Comparison of ENCODE assay signal across 8 mouse cellular contexts in genomic region chr7:27384731-27385130, GRCm38 (mm10). TPM values are rescaled to one million over a fixed set of nuclear protein-coding genes. Genes with fewer than 3 reads are reported as not detected.
A peak's percentile ranks its signal among the peaks of the same experiment; 100 is the strongest.
DNase-seq lines count a peak whose midpoint lies in the region; ATAC-seq and TF ChIP-seq lines count a peak whose summit lies in the region.
"Had no signal": no experiment of that assay in that cellular context is flagged by ENCODE, and none has a peak within 500 bp of the region (broad histone marks: within the 10 kb centered on the region; RNA-seq: fewer than 3 reads in every experiment).

No protein-coding gene starts in this region.

- H3K27me3 ChIP-seq in MEL (ENCODE audit: control insufficient read depth in 1 of 2, insufficient read depth in 2 of 2, low read length in 2 of 2): no peaks in the 10 kb centered on the region
- no peaks in the 10 kb centered on the region for H3K27me3 ChIP-seq in kidney, adult 2 months (replicated peaks; ENCODE audit: control insufficient read depth, insufficient read depth, low read length)
- H3K27me3 ChIP-seq in lung, embryonic 14.5 days (ENCODE audit: insufficient read depth, low read length): 0 out of 2 replicates have a peak, but pooled peaks cover 2% of the 10 kb centered on the region
- no peaks in the 10 kb centered on the region for H3K27me3 ChIP-seq in splenic B cell, adult 2 months (ENCODE audit: control insufficient read depth, insufficient read depth, low read length, poor library complexity, severe bottlenecking)

- peak; percentile 52 for TF ChIP-seq RAD21 in MEL (IDR thresholded peaks at IDR 0.05; ENCODE audit: low read depth, low read length)

- no peak overlapping the region for H3K9ac ChIP-seq in MEL (ENCODE audit: control insufficient read depth, low read depth, low read length, poor library complexity, severe bottlenecking)
- no peak overlapping the region for H3K9ac ChIP-seq in lung, embryonic 14.5 days

- ATAC-seq in lung, embryonic 14.5 days (ENCODE audit: insufficient read depth): peak; percentile 58; the same call in 1 of the 2 replicates

- H3K4me1 ChIP-seq in MEL (ENCODE audit: control insufficient read depth in 1 of 2, insufficient read depth in 2 of 2, low read length in 2 of 2): peaks cover 5 to 33% of the 10 kb centered on the region in 2 experiments
- no peaks in the 10 kb centered on the region for H3K4me1 ChIP-seq in kidney, adult 2 months (ENCODE audit: control insufficient read depth, insufficient read depth, low read length)
- no peaks in the 10 kb centered on the region for H3K4me1 ChIP-seq in lung, embryonic 14.5 days (ENCODE audit: insufficient read depth)

- H3K4me2 ChIP-seq in lung, embryonic 14.5 days: no peak overlapping the region

- no peak for TF ChIP-seq EP300 in MEL (IDR thresholded peaks at IDR 0.05; ENCODE audit: low read depth in 1 of 2, low read length in 2 of 2)

- peak in 1 of 2 experiments; percentile 63 for DNase-seq in left cerebral cortex, adult 2 months (ENCODE audit: extremely low spot score in 1 of 2, low spot score in 2 of 2)
- no peak for DNase-seq in left cerebral cortex, postnatal 25 days (ENCODE audit: low spot score in 2 of 2)
- peak; percentile 72 for DNase-seq in MEL (ENCODE audit: low read depth, low spot score)
- DNase-seq in cerebellum, postnatal 10 days: peak; percentile 71 to 73
- peak; percentile 53 for DNase-seq in kidney, adult 2 months
- peak; percentile 85 for DNase-seq in lung, embryonic 14.5 days
- peak; percentile 81 for DNase-seq in splenic B cell, adult 2 months (ENCODE audit: low read depth, low spot score)

- H3K27ac ChIP-seq in left cerebral cortex, adult 2 months: no peak overlapping the region
- no peak overlapping the region; the same call in 1 of the 2 replicates for H3K27ac ChIP-seq in MEL (ENCODE audit: control insufficient read depth, low read depth, low read length)
- no peak overlapping the region for H3K27ac ChIP-seq in kidney, adult 2 months (ENCODE audit: insufficient read depth, low read depth, low read length)
- H3K27ac ChIP-seq in lung, embryonic 14.5 days (ENCODE audit: low read depth): no peak overlapping the region

- peak; percentile 85 for TF ChIP-seq CTCF in left cerebral cortex, adult 2 months (IDR thresholded peaks at IDR 0.05)
- TF ChIP-seq CTCF in MEL (IDR thresholded peaks at IDR 0.05 in 2 of 3, conservative IDR thresholded peaks at IDR 0.05 in 1 of 3; ENCODE audit: control insufficient read depth in 1 of 3, insufficient read depth in 1 of 3, low read depth in 2 of 3, low read length in 3 of 3, poor library complexity in 1 of 3, severe bottlenecking in 1 of 3): peak; percentile 85 to 91 (median 87)
- TF ChIP-seq CTCF in kidney, adult 2 months (conservative IDR thresholded peaks at IDR 0.05; ENCODE audit: insufficient read depth, insufficient read length, low read depth, low read length): peak; percentile 74
- peak; percentile 88 for TF ChIP-seq CTCF in lung, embryonic 14.5 days (IDR thresholded peaks at IDR 0.05; ENCODE audit: low read depth)

- intact Hi-C loops in left cerebral cortex, adult 2 months (cut with DNase I): loop anchor here (1.0 kb wide), 1 partner anchor 48 kb away; no protein-coding TSS in a partner anchor
- intact Hi-C loops in left cerebral cortex, postnatal 25 days (cut with DNase I): loop anchor here (1.0 kb wide), 1 partner anchor 48 kb away; no protein-coding TSS in a partner anchor

- no peak for TF ChIP-seq POLR2A in MEL (IDR thresholded peaks at IDR 0.05; ENCODE audit: control insufficient read depth in 1 of 2, insufficient read depth in 1 of 2, low read depth in 1 of 2, low read length in 2 of 2, poor library complexity in 1 of 2)
- no peak for TF ChIP-seq POLR2A in kidney, adult 2 months (IDR thresholded peaks at IDR 0.05; ENCODE audit: low read depth, low read length)

- peaks cover 0 to 16% of the 10 kb centered on the region in 2 experiments; a peak in 2 of 4 replicates for H3K36me3 ChIP-seq in MEL (ENCODE audit: control insufficient read depth in 1 of 2, insufficient read depth in 2 of 2, low read length in 2 of 2)
- H3K36me3 ChIP-seq in kidney, adult 2 months (ENCODE audit: control insufficient read depth, insufficient read depth, low read length): no peaks in the 10 kb centered on the region
- no peaks in the 10 kb centered on the region for H3K36me3 ChIP-seq in lung, embryonic 14.5 days (ENCODE audit: insufficient read depth)
- no peaks in the 10 kb centered on the region for H3K36me3 ChIP-seq in splenic B cell, adult 2 months (ENCODE audit: control insufficient read depth, insufficient read depth, low read length, poor library complexity, severe bottlenecking)

- no peak overlapping the region for H3K4me3 ChIP-seq in left cerebral cortex, adult 2 months
- no peak overlapping the region for H3K4me3 ChIP-seq in MEL (ENCODE audit: control insufficient read depth in 1 of 2, insufficient read depth in 1 of 2, low read depth in 2 of 2, low read length in 2 of 2)
- no peak overlapping the region for H3K4me3 ChIP-seq in kidney, adult 2 months (ENCODE audit: insufficient read depth, low read depth, low read length)
- H3K4me3 ChIP-seq in lung, embryonic 14.5 days (ENCODE audit: low read depth, low read length): no peak overlapping the region

- WGBS in kidney, adult 2 months: 36% methylated on average over 4 of the region's 4 CpGs
- WGBS in lung, embryonic 14.5 days: 29% methylated on average over 4 of the region's 4 CpGs

- H3K9me3 ChIP-seq in MEL (replicated peaks; ENCODE audit: insufficient read depth, low read length): no peaks in the 10 kb centered on the region
- H3K9me3 ChIP-seq in lung, embryonic 14.5 days (ENCODE audit: low read depth, low read length): no peaks in the 10 kb centered on the region

- no peaks in the 10 kb centered on the region for H3K79me2 ChIP-seq in MEL (ENCODE audit: control insufficient read depth, insufficient read depth, low read length, poor library complexity)

TF ChIP-seq in MEL, 35 proteins besides CTCF, POLR2A, EP300 and RAD21 (continues in another document):
- TF ChIP-seq ZKSCAN1 (IDR thresholded peaks at IDR 0.05; ENCODE audit: low read depth, low read length): no peak
- TF ChIP-seq TBP (IDR thresholded peaks at IDR 0.05; ENCODE audit: low read depth, low read length): no peak
- TF ChIP-seq BHLHE40 (IDR thresholded peaks at IDR 0.05; ENCODE audit: borderline replicate concordance, low read depth, low read length): no peak
- peak; percentile 48; the same call in 1 of the 2 replicates for TF ChIP-seq ZC3H11A (IDR thresholded peaks at IDR 0.05; ENCODE audit: low read depth, low read length)
- TF ChIP-seq MAFK (IDR thresholded peaks at IDR 0.05; ENCODE audit: borderline replicate concordance, low read depth, low read length): no peak
- TF ChIP-seq CHD2 (IDR thresholded peaks at IDR 0.05; ENCODE audit: low read length): no peak
- no peak for TF ChIP-seq MEF2A (IDR thresholded peaks at IDR 0.05; ENCODE audit: extremely low read depth, insufficient replicate concordance, low read depth, low read length, poor library complexity, severe bottlenecking)
- TF ChIP-seq RCOR1 (IDR thresholded peaks at IDR 0.05; ENCODE audit: low read depth, low read length): no peak
- TF ChIP-seq GABPA (IDR thresholded peaks at IDR 0.05; ENCODE audit: low read depth, low read length): no peak
- no peak for TF ChIP-seq USF1 (IDR thresholded peaks at IDR 0.05; ENCODE audit: low read depth, low read length)
- no peak for TF ChIP-seq NRF1 (IDR thresholded peaks at IDR 0.05; ENCODE audit: insufficient read depth, low read depth, low read length, poor library complexity, severe bottlenecking)
- TF ChIP-seq USF2 (IDR thresholded peaks at IDR 0.05; ENCODE audit: borderline replicate concordance in 1 of 2, insufficient read depth in 1 of 2, low read depth in 1 of 2, low read length in 2 of 2): no peak
- no peak for TF ChIP-seq NELFE (IDR thresholded peaks at IDR 0.05; ENCODE audit: low read depth, low read length)
- TF ChIP-seq MAX (IDR thresholded peaks at IDR 0.05; ENCODE audit: low read length): no peak
- 0 out of 2 replicates have a peak, but pooled peaks have one; percentile 33 for TF ChIP-seq SIN3A (IDR thresholded peaks at IDR 0.05; ENCODE audit: low read length)
- no peak for TF ChIP-seq MAZ (IDR thresholded peaks at IDR 0.05; ENCODE audit: low read depth, low read length)
- TF ChIP-seq KAT2A (conservative IDR thresholded peaks at IDR 0.05; ENCODE audit: low read depth, low read length): no peak
- no peak for TF ChIP-seq ZMIZ1 (IDR thresholded peaks at IDR 0.05; ENCODE audit: low read depth, low read length)
- TF ChIP-seq HCFC1 (IDR thresholded peaks at IDR 0.05; ENCODE audit: low read depth, low read length): no peak
- TF ChIP-seq E2F4 (IDR thresholded peaks at IDR 0.05; ENCODE audit: borderline replicate concordance, low read depth, low read length): no peak
- no peak for TF ChIP-seq CHD1 (IDR thresholded peaks at IDR 0.05; ENCODE audit: low read depth, low read length)
- TF ChIP-seq UBTF (IDR thresholded peaks at IDR 0.05; ENCODE audit: borderline replicate concordance, insufficient read depth, low read depth, low read length): no peak
- TF ChIP-seq TAL1 (IDR thresholded peaks at IDR 0.05; ENCODE audit: low read length): no peak

RNA-seq across cellular contexts. Expression of gene Gm20479, which starts 27.5 kb away (rescaled TPM):
- not detected for total RNA-seq in left cerebral cortex, adult 2 months (2021)
- total RNA-seq in left cerebral cortex, postnatal 25 days (2021): not detected
- 0.42 TPM in 1 of 2 replicates, not detected in the other for total RNA-seq in MEL (2012; rRNA removed)
- 1 to 10 TPM in 1 of 2 experiments, not detected in 1; 2.7 TPM for polyA plus RNA-seq in MEL (2012; ENCODE audit: insufficient read depth in 1 of 2, insufficient read length in 2 of 2, low read depth in 1 of 2, low replicate concordance in 2 of 2, missing spikeins in 1 of 2)
- 0.39 TPM in 1 of 2 replicates, not detected in the other for polyA plus RNA-seq in kidney, adult 2 months (2012; rRNA removed)
- polyA plus RNA-seq in lung, embryonic 14.5 days (2014; fragmentation: Nextera tagmentation; extraction: Ambion mirVana): 0.73 and 1.6 TPM in 2 replicates
- polyA plus RNA-seq: gonadal fat pad, adult 2 months had no signal

RNA-seq across cellular contexts. Expression of gene Shkbp1, which starts 28.9 kb away (rescaled TPM):
- total RNA-seq in left cerebral cortex, adult 2 months (2021): 10 to 100 TPM; 23.2 to 40.3 TPM
- total RNA-seq in left cerebral cortex, postnatal 25 days (2021): 10 to 100 TPM; 21.7 to 31.2 TPM
- 24.2 and 25.4 TPM in 2 replicates for total RNA-seq in MEL (2012; rRNA removed)
- 10 to 100 TPM in 1 of 2 experiments, not detected in 1; 77.0 TPM for polyA plus RNA-seq in MEL (2012; ENCODE audit: insufficient read depth in 1 of 2, insufficient read length in 2 of 2, low read depth in 1 of 2, low replicate concordance in 2 of 2, missing spikeins in 1 of 2)
- 39.2 and 45.5 TPM in 2 replicates for polyA plus RNA-seq in kidney, adult 2 months (2012; rRNA removed)
- polyA plus RNA-seq in lung, embryonic 14.5 days (2014; fragmentation: Nextera tagmentation; extraction: Ambion mirVana): 45.1 and 53.5 TPM in 2 replicates

RNA-seq across cellular contexts. Expression of gene Ltbp4, which starts 47.2 kb away (rescaled TPM):
- total RNA-seq in left cerebral cortex, adult 2 months (2021): 10 to 100 TPM; 48.1 to 51.2 TPM
- 10 to 100 TPM; 46.7 to 50.4 TPM for total RNA-seq in left cerebral cortex, postnatal 25 days (2021)
- total RNA-seq in MEL (2012; rRNA removed): 2.2 and 2.9 TPM in 2 replicates
- 10 to 100 TPM in 1 of 2 experiments, not detected in 1; 14.2 TPM for polyA plus RNA-seq in MEL (2012; ENCODE audit: insufficient read depth in 1 of 2, insufficient read length in 2 of 2, low read depth in 1 of 2, low replicate concordance in 2 of 2, missing spikeins in 1 of 2)
- 76.9 and 84.7 TPM in 2 replicates for polyA plus RNA-seq in kidney, adult 2 months (2012; rRNA removed)
- 73.5 and 86.0 TPM in 2 replicates for polyA plus RNA-seq in lung, embryonic 14.5 days (2014; fragmentation: Nextera tagmentation; extraction: Ambion mirVana)

Comparison
In these comparisons a context has a peak if more than half of its experiments do, and no peak if none do; other contexts are left out.
1. DNase-seq: peak in MEL (single experiment), cerebellum, postnatal 10 days (2 of 2), kidney, adult 2 months (single experiment), lung, embryonic 14.5 days (single experiment) and splenic B cell, adult 2 months (single experiment); none in left cerebral cortex, postnatal 25 days (0 of 2).
2. RNA of gene Ltbp4, which starts 47.2 kb away (total RNA-seq): 48.1 to 51.2 TPM in left cerebral cortex, adult 2 months and 46.7 to 50.4 TPM in left cerebral cortex, postnatal 25 days; 2.2 to 2.9 TPM in MEL; every median in the first group is over 10 times any median in the second.
3. Peak in every context shown above with its lines, with median percentiles within 50 percentile points of each other: CTCF ChIP-seq.